Mouse (Mus musculus) brain, embryonic 14.5 days (tissue): Measurements from ENCODE around the gene Mydgf. TPM values are rescaled to one million over a fixed set of nuclear protein-coding genes. Genes with fewer than 3 reads are reported as not detected.
A peak's percentile ranks its signal among the peaks of the same experiment; 100 is the strongest.

Experiments used
- DNase-seq: peaks from one replicate; pipeline ENCODE4 v3.0.0-alpha.2; 2011; ENCODE audit warnings: low read depth
- CTCF ChIP-seq: fragments of 200-500 bp; IDR thresholded peaks from 2 replicates; pipeline ENCODE4 v1.5.1; 2012; ENCODE audit warnings: inconsistent platforms, mild to moderate bottlenecking, moderate library complexity, borderline replicate concordance; ENCODE audit not compliant: insufficient read depth, insufficient read length; ENCODE audit errors: extremely low read depth
- POLR2A ChIP-seq: fragments of 200-500 bp; IDR thresholded peaks from 2 replicates; pipeline ENCODE4 v1.6.1; 2012; ENCODE audit warnings: mild to moderate bottlenecking, inconsistent platforms, borderline replicate concordance; ENCODE audit not compliant: poor library complexity, insufficient read depth, insufficient read length, severe bottlenecking; ENCODE audit errors: extremely low read depth
- polyA plus RNA-seq: library from polyadenylated mRNA; depleted of rRNA; stranded (reverse); fragments of >200 nt; gene quantifications from 2 replicates; pipeline ENCODE4 v1.2.3, GENCODE M21; 2012

Mydgf gene
- polyA plus RNA-seq, 1 experiment, result 49.8 TPM

DNA sequence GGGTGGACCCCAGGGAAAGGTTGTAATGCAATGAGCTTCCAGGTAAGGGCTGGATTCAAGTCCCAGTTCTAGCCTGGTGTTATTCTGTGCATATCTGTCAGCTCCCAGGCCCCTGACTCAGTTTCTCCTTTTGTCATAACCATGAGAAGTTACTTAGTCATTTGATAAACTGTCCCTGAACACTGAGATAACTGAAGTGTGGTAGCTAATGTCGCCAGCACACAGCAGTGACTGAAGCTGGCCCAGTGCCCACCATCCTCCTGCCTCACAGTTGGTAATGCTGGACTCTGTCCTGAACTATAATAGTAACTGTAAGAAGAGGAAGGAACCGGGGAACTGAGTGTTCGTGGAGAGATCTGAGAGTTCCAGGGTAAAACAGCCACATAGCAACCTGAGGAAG, 19.2 kb downstream of the Mydgf start:
- no peak for DNase-seq
- TF ChIP-seq CTCF (no peak), POLR2A (no peak)

DNA sequence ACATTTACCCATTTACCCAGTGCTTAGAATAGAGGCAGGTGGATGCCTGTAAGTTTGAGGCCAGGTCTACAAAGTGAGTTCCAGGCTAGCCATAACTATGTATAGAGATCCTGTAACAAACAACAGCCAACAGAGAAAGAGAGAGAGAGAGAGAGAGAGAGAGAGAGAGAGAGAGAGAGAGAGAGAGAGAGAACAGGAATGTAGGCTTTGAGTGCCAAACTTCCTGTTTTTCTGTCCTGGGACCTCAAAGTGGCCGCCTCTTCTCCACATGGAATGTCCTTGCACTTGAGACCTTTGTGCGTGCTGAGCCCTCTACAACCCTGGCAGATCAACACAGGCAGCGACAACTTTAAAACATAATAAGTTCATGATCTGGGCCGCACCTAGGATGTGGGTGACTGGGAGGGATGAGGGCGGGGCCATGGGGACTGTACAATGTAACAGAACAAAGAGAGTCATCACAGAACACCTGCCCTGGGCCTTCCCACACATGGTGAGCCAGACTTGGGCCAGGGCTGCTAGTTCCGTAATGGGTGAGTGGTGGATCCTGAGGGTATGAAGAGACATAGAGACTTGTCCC, 20.1 kb downstream of the Mydgf start:
- no peak for TF ChIP-seq POLR2A
- TF ChIP-seq CTCF, result no peak

DNA sequence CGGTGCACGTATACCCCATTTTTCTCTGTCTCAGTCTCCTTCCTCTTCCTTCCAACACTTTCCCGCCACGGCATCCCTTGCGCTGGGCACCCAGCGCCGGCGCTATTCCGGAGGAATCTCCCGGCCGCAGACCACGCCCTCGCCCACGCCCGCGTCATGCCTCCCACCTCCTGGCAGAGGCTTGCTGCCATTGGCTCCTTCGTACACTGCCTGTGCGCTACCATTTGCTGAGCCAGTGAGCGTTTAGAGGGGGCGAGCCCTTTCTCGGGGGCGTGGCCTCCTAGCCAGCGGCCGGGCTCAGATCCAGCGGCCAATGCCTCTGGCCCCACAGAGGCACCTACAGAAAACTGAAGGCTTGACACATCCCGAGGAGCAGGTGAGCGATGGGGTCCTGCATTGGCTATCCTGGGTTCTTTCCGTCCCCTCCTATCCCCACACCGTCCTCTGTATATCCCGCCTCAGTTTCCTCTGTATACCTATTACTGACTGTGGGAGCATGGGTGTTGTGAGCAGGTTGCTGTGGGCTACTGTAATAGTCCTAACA, 21.4 kb downstream of the Mydgf start, which contains the start of gene Tnfaip8l1:
Gene Tnfaip8l1, plus strand, starts transcription at position 247 of the 544 bp plus-strand sequence.
- TF ChIP-seq CTCF (no peak), POLR2A (peak; percentile 31; the same call in 1 of the 2 replicates)
- peak; percentile 97 for DNase-seq

More for the DNA sequence above, 20.1 kb downstream of the Mydgf start:
- DNase-seq, result no peak

DNA sequence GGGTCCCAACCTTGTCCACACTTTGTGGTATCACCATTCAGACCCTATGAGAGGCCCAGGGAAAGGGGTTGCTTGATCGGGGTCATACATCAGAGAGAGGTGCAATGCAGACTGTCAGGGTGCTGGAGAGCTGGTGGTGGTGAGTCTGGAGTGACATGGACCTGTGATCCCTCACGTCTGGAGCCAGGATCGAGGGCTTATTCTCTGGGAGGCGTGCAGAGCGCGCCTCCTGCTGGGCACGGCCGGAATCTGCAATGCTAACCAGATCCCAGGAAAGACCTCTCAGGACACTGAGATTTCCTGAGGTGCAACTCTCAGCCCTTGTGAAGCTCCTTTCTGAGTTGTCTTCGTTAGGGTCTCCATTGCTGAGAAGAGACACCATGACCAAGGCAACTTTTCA, 24.0 kb downstream of the Mydgf start:
- TF ChIP-seq CTCF (peak; percentile 95), POLR2A (no peak)
- peak; percentile 68 for DNase-seq

DNA sequence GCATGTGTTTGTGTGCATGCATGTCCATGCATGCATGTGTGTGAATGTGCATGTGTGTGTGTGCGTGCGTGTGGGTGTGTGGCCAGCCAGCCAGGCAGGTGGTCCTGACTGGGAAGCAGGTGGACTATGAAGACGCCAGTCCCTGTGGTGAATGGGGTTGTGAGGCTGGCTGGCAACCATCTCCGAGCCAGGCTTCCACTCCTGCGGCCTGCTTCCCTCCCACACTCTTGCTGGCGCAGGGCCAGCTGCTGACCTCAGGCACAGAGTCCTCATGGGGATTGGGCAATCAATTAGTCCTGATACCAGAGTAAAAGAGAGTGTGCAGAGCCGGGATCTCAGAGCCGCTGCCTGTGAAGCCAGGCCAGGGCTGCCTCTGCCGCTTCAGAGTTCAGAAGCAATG, 30.1 kb downstream of the Mydgf start:
- DNase-seq, result peak; percentile 83
- TF ChIP-seq CTCF (no peak), POLR2A (no peak)

DNA sequence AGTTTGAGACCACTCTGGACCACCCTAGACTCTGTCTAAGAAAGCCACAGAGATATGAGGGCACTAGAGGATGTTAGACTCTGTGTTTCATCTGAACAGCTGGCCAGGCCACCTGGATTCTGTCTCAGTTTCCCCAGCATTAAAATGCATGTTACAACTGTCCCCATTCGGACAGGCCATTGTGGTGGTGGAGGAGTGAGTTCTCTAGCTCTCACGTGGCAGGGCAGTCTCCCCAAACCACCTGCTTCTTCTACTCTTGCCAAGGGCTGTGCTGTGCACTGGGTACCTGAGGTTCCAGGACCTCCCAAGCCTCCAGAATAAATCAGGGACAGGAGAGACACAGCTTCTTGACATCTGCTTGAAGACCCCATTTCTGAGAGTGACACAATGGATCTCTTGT, 33.8 kb downstream of the Mydgf start:
- TF ChIP-seq POLR2A (no peak), CTCF (no peak)
- DNase-seq, result no peak

DNA sequence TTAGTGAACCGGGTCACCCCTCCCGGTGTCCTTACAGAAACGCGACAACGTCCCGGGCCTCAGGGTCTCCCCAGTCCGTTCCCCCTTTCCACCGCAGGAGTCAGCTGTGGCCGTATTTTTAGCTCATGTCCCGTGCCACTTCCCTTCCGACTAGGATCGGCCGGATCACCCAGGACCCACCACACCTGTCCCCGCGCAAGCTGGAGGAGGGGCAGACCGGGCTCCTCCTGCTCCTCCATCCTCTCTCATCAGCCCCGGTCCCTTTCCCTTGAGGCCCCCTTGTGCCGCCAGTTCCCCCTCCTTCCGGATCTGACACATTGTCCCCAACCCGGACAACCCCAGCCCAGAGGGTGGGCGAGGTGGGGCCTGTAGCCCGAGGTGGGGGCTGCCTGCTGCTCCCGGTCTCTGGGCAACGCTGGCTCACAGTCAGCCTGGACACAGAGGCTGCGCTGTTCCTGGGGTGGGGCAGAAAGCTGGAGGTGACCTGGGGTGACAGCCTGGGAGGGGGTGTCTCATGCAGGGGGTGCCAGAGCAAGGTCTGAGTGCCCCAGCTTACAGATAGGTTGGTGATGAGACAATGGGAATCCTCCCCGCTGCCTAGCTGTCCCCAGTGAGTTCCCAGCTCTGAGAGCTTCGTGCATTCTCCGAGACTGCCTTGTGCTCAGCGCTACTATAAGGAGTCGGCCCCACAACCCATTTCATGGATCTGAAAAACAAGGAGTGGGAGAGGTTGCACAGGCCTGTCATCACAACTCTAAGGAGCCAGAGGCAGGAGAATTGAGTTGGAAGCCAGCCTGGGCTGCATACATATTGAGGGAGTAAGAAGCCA, 34.7 kb downstream of the Mydgf start:
- peak; percentile 29 for DNase-seq
- TF ChIP-seq POLR2A, result no peak
- TF ChIP-seq CTCF, result no peak

DNA sequence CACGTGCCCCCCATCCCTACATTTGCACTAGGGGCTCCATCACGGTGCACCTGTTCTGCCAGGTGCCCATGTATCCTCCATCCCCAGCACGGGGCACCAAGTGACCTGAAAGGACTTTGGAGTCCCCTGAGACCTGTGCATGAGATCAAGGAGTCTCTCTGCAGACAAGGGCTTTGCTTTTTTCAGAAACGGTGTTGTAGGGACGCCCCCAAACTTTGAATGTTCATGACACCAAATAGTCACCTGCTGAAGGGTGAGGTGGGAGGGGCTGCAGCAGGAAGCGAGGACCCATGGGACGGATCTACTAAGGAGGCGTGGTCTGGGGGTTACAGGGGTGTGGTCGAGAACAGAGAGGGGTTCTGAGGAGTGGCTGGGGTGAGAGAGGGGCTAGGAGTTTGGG, 35.4 kb downstream of the Mydgf start:
- TF ChIP-seq CTCF (no peak), POLR2A (no peak)
- DNase-seq, result no peak

DNA sequence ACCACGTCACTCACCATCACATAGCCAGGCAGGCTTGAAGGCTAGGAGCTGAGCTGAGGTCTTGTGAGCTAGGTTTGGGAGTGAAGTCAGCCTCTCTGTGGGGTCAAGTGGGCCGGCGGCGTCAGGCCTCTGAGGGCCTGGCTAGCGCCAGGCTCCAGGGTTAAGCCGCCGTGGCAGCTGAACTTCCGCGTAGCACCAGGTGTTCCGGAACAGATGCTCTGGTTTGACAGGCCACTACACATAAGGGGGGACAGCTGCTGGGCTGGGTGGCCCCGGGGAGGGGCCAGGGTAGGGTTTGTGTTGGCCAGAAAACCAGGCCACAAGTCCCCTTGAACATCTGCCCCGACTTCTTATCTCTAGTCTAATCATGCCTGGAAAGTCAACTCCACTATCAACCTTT, 36.3 kb downstream of the Mydgf start:
- DNase-seq, result no peak

DNA sequence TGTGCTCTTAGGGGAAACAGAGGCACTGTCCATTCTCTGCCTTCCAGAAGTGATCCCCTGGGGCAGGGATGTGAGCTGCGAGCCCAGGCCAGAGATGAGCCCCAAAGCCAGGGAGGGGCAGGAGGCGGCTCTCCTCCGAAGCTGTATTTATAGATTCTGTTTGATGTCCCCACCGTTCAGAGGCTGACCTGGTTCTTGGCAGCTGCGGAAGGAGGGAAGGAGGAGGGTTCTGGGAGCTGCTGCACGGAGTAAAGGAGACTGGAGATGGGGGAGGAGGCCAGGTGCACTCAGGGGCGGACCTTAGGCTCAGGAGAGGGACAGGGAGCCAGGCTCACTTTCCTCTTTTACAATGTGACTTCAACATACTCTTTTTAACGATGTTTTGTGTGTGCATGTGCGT, 37.6 kb downstream of the Mydgf start:
- DNase-seq, result no peak
- TF ChIP-seq POLR2A (no peak), CTCF (no peak)

More for the DNA sequence above, 36.3 kb downstream of the Mydgf start:
- no peak for TF ChIP-seq CTCF
- no peak for TF ChIP-seq POLR2A

DNA sequence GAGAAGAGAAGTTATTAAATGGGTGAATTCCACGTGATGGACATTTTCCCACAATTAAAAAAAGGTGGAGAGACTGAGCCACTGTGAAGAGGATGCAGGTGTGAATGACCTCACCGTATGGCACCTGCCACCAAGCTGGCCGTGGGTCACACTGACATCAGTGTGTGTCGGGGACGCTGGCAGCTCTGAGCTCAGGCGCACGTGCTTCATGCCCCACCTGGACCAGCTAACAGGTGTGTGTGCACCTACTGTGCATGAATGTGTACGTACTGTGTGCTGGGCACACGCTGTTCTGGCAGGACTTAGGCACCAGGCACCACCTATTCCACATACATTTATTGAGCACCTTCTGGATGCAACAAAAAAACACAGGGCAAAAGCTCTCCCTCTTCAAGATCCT, 39.2 kb downstream of the Mydgf start:
- DNase-seq, result no peak

DNA sequence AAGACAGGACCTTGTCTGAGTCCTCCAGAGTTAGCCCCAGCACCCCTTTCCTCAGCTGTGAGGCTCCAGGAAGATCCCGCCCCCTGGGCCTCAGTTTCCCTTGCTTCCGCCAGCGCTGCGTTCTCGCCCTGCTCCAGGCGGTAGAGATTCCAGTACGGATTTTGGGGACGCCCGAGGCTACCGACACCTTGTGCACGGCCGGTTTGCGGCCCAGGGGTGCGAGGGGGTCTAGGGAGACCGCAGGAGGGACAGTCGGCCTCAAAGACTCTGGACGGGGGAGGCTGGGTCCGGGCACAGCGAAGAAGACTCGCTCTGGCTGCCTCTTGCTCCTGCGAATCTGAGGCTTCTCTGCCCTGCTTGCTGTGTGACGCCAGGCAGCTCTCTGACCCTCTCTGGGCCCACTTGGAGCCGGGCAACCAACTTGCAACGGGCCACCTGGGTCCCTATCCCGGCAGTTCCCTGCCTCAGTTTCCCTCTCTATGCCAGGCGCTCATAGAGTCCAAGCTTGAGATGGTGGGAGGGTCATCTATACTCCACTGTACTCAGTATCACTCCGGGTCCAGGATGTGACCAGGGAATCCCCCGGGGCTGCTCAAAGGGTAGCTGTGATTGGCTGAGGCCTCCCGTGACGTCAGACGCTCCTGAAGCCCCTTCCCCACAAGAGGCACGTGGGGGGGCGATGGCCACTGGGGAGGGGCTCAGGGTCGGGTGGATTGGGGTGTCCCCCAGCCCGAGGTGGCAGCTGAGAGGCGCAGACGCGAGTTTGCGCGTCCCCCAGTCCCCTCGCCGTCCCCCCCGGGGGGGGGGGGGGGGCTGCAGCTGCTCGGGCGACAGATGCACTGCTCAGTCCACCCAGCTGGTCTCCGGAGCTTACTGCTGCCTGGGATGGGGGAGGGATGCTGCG, 41.8 kb downstream of the Mydgf start:
- no peak for TF ChIP-seq CTCF
- no peak for TF ChIP-seq POLR2A
- DNase-seq, result peak; percentile 70

More for the DNA sequence above, 39.2 kb downstream of the Mydgf start:
- TF ChIP-seq POLR2A, result no peak
- TF ChIP-seq CTCF, result no peak
